Mouse (Mus musculus) myocyte (in vitro differentiated cells): Measurements from ENCODE around the gene Tbcc.

Experiments
- CEBPB ChIP-seq: IDR thresholded peaks from 2 replicates; pipeline ENCODE4 v1.6.1; 2011; ENCODE audit warnings: mild to moderate bottlenecking, moderate library complexity; ENCODE audit not compliant: poor library complexity, insufficient read depth, severe bottlenecking
- E2F4 ChIP-seq: IDR thresholded peaks from one replicate; pipeline ENCODE4 v1.6.1; 2011; ENCODE audit warnings: mild to moderate bottlenecking, control low read depth, moderate library complexity; ENCODE audit not compliant: insufficient read depth
- MAX ChIP-seq: IDR thresholded peaks from one replicate; pipeline ENCODE4 v1.6.1; 2011; ENCODE audit warnings: low read depth, mild to moderate bottlenecking, control low read depth
- MYOD1 ChIP-seq, 3 experiments: IDR thresholded peaks; one replicate each; pipeline ENCODE4 v1.6.1; 2011; ENCODE audit warnings: control low read depth in 2 of 3, low read depth in 2 of 3, mild to moderate bottlenecking in 2 of 3, moderate library complexity in 1 of 3; ENCODE audit not compliant: insufficient read length in 2 of 3, control insufficient read depth in 1 of 3
- POLR2A ChIP-seq: IDR thresholded peaks from one replicate; pipeline ENCODE4 v1.6.1; 2011; ENCODE audit warnings: low read depth, mild to moderate bottlenecking, control low read depth, moderate library complexity; ENCODE audit not compliant: insufficient read length
- POLR2AphosphoS2 ChIP-seq: IDR thresholded peaks from one replicate; pipeline ENCODE4 v1.6.1; 2011; ENCODE audit warnings: low read depth, control low read depth; ENCODE audit not compliant: insufficient read length
- REST ChIP-seq: IDR thresholded peaks from one replicate; pipeline ENCODE4 v1.6.1; 2011; ENCODE audit warnings: mild to moderate bottlenecking, control low read depth, moderate library complexity; ENCODE audit not compliant: insufficient read depth, insufficient read length
- SRF ChIP-seq: IDR thresholded peaks from one replicate; pipeline ENCODE4 v1.6.1; 2011; ENCODE audit warnings: low read depth; ENCODE audit not compliant: control insufficient read depth, insufficient read length
- TCF12 ChIP-seq: IDR thresholded peaks from one replicate; pipeline ENCODE4 v1.6.1; 2011; ENCODE audit warnings: mild to moderate bottlenecking, control low read depth; ENCODE audit not compliant: poor library complexity, insufficient read depth, severe bottlenecking
- USF1 ChIP-seq: IDR thresholded peaks from one replicate; pipeline ENCODE4 v1.6.1; 2011; ENCODE audit warnings: low read depth, mild to moderate bottlenecking, control low read depth, moderate library complexity

DNA sequence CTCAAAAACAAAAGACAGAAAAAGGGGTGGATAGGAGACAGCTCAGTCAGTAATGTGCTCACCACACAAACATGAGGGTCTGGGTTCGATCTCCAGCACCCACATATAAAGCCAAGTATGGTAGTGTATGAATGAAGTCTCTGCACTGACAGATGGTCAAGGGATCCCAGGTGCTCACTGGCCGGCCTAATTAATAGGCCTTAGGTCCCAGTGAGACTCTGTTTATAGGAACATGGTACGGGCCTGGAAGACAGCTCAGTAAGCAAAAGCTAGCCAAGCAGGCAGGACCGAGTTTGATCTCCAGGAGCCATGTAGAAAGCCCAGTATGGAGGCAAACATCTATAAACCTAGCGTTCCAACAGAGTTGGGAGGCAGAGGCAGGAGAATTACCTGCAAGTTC, 13.4 kb upstream of the Tbcc start:
- TF ChIP-seq E2F4 (no peak), USF1 (no peak), POLR2A (no peak), REST (no peak), MYOD1 (IDR thresholded peaks at IDR 0.05; ENCODE audit: control insufficient read depth in 1 of 3, insufficient read length in 2 of 3, low read depth in 2 of 3) (no peak), MAX (no peak), POLR2AphosphoS2 (no peak), CEBPB (no peak), TCF12 (no peak), SRF (no peak)
